Mouse (Mus musculus) cerebral cortex, adult 2 months (tissue): ENCODE data around the gene Stk25.

Experiments used
- WGBS: fragments of 180-500 bp; shearing (Covaris S2); methylation state at CpG from one replicate; pipeline ENCODE4 v1.1.7; 2018; 5-methylcytosine and 5-hydroxymethylcytosine counted together

Gene Stk25

DNA sequence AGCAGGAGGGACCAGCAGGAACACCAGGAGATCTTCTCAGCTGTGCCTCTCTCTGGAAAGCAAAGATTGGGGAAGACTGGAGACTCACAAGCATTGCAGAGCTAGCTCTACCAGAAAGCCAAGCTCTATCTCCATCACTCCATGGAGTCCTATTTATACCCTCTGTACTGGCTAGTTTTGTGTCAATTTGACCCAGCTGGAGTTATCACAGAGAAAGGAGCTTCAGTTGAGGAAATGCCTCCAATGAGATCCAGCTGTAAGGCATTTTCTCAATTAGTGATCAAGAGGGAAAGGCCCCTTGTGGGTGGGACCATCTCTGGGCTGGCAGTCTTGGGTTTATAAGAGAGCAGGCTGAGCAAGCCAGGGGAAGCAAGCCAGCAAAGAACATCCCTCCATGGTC, at the start of gene Stk25:
Gene Stk25, minus strand, starts transcription at position 101 of the 400 bp plus-strand sequence.

DNA sequence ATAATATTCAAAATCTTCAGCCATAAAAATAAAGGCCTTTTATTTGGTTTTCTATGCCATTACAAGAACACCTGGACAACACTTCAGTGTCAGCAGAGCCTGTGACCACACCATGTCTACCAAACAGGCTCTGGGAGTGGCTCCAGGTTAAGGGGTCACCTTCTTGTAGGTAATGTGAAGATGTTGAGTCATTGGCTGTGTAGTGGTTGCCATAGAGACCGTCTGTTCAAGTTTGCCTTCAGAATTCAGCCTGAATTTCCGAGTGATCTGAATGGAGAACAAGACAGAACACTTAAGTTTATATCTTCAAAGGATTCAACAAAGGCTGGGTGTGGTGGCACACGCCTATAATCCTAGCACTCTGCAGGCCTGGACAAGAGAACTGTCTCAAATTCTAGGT, 46.9 kb upstream of the Stk25 start:
- WGBS, result 66% methylated on average over 3 of the region's 3 CpGs

DNA sequence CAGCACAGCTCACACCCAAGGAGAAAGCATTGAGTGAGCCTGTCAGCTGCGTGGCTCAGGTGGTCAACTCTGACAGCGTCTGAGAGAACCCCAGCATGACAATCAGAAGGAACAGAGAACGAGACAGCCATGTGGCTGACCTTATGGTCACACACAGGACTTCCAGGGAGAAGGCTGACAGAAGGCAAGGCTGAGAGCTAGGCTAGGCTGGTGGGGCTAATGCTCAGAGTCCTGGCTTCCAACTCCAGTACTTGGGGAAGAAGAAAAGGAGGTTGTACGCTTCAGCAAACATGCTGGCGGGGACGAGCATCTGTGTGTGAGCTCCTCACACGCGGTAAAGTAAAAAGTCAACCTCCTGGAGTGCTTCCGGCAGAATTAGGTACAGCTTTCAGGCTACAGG, 45.9 kb upstream of the Stk25 start:
- 83% methylated on average over 9 of the region's 9 CpGs for WGBS

DNA sequence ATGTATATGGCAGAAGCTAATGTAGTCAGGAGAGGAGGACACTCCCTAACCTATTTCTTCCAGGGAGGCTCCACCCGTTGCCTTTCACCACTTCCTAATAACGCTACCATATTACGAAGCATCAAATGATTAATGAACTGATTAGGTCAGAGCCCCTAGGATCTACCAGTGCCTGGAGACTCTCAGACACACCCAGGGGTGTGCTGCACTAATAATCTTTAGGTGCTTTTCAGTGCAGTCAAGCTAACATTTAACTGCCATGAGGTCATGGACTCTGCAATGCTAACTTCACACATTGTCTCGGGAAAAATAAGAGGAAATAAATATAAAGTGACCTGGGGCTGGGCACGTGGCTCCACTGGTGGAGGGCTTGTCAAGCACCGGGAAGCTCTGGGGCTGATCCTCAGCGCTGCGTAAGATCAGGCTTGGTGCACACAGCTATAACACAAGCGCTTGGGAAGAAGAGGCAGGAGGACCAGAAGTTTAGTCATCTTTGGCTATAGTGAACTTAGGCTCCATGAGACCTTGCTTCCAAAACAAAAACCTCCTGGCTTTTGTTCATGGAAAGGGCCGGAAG, 45.1 kb upstream of the Stk25 start:
- WGBS, result 90% methylated on average over 10 of the region's 10 CpGs

DNA sequence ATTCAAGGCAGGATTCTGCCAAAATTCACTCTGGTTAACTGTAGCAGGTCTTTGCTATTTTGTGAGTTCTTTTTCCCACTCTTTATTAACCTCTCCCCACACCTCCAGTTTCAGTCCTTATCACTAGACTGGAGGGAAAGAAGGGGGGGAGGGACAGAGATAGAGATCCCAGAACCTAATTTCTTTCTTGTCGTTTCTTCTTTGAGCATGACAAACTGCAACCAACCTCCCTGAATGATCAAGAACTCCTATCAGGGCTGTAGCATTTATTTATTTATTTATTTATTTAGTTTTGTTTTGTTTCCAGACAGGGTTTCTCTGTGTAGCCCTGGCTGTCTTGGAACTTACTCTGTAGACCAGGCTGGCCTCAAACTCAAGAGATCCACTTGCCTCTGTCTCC, 43.6 kb upstream of the Stk25 start:
- 100% methylated on average over 1 of the region's 1 CpGs for WGBS

DNA sequence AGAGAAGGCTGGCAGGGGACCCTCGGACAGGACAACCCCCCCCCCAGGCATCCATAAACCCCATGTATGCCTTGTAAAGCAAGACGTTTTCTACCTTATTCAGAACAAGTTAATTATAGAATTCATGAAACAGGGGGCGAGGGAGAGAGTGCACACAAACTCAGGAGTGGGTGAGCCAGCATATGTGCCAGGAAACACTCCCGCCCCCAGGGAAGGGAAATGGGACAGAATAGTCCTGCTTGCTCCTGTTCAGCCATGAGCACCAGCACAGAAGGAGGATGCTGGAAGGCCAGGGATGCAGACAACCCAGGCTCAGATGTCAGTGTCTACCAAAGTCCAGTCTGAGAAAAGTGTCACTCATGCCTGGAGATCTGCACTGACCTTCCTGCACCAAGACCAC, 40.7 kb upstream of the Stk25 start:
- 41% methylated on average over 4 of the region's 4 CpGs for WGBS

DNA sequence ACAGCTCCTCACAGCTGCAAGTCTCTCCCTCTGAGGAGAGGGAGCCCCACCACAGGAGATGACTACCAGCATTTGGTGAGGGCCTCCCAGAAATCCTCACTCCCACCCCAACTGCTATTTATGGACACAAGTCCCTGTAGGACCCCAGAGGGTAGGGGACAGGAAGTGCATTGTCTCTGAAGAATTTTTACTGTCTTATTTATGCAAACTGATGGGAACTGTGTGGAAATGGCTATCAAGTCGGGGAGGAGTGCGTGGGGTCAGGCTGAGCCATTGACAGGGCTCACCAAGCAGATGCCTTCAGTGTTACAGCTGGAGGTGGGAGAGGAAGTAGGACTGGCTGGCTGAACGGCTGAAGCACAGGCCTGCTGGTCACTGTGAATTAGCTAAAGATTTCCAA, 38.9 kb upstream of the Stk25 start:
- 60% methylated on average over 3 of the region's 3 CpGs for WGBS

DNA sequence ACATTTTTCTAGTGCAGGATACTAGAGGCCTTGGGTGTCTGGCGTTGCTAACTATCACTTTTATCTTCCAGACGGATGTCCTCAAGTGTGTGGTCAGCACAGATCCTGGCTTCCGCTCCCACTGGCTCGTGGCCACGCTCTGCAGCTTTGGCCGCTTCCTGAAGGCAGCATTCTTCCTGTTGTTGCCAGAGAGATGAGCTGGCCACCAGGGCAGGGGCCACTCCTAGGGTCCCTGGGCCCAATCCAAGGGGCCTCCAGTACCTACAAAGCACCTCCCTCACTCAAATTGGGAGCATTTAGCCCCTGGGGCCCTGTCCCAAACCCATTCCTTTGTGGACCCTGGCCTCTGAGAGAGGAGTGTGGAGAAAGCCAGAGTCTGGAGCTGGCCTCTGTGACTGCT, 36.5 kb upstream of the Stk25 start:
- WGBS, result 57% methylated on average over 6 of the region's 6 CpGs

DNA sequence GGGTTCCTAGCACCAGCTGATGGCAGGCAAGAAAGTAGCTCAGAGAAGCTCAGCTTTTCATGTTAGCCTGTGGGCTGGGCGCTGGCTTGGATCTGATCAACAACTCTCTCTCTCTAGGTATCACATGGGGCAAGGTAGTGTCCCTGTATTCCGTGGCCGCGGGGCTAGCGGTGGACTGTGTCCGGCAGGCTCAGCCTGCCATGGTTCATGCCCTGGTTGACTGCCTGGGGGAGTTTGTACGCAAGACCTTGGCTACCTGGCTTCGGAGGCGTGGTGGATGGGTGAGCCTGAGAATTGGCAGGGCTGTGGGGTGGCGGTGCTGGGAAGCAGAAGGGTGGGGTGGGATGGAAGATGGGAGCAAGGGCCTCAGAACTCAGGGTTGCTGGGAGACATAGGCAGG, 35.5 kb upstream of the Stk25 start:
- WGBS, result 98% methylated on average over 10 of the region's 10 CpGs

DNA sequence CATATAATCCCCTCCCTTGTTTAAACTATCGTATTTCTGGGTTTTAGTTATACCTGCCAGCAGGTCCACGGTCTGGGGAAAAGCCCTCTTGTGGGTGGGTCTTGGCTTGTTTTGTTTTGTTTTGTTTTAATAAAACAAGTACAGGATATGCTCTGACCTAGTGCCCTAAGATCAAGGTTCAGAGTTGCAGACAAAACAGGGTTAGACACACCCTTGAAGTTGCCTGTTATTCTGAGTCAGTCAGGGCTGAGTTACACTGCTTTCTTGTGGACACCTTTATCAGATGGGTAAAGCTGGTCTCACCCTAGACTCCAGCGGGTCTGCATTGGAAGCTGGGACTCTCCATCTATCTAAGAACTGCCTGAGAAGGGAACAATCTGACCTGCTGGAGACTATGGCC, 35.0 kb upstream of the Stk25 start:
- WGBS, result 89% methylated on average over 3 of the region's 3 CpGs

DNA sequence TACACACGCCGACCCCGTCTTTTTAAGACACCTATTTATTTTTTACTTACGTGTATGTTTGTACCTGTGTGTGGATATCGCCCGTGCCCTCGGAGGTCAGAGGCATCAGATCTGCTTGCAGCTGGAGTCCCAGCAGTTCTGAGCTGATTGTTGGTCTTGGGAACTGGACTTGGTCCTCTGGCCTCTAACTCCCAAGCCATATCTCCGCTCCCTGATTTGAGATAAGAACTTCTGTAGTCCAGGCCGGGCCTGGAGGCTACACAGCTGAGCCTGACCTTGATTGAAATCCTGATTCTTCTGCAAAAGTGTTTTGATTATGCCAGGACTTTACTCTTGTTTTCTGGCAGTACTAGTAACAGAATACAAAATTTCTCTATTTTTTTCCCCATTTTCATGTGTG, 34.3 kb upstream of the Stk25 start:
- WGBS, result 96% methylated on average over 9 of the region's 9 CpGs

DNA sequence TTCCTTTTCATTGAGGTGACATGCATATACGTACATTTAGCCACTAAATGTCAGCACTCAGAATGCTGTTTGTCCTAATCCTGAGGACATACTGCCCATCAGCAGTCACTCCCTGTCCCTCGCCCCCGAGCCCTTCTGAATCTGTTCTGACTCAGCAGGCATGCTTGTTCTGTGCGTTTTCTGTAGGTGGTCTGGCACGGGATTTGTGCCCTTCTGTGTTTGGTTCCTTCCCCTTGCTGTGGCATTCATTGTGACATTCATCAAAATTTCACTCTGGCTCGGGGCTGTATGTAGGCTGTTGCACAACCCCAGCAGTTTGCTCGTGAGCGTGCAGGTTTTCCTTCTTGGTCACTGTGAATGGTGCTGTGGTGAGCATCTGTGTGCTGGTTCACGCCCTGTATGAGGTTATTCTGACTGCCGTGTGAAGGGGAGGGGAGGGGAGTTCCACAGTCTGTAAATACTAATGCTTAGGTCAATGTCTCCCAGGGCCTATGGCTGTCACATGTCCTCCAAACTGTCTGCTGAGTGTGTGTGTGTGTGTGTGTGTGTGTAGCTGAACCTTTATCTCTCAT, 33.4 kb upstream of the Stk25 start:
- 46% methylated on average over 10 of the region's 10 CpGs for WGBS

DNA sequence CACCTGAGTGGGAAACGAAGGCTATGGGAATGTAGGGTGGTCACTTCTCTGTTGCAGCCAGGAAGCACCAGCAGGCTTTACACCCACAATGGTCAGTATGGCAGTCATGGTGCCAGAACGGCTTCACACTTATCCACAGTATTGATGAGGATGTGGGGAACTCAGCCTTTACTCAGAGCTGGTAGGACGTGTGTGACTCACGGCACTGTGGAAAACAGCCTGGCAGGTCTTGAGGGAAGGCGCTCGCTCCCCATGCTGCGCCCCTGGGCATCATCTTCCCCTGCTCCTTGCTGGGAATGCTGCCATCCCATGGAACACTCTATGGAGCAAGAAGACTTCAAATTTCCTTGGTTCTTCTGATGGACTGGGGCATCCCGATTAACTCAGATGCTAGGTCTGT, 32.6 kb upstream of the Stk25 start:
- WGBS, result 68% methylated on average over 8 of the region's 8 CpGs

DNA sequence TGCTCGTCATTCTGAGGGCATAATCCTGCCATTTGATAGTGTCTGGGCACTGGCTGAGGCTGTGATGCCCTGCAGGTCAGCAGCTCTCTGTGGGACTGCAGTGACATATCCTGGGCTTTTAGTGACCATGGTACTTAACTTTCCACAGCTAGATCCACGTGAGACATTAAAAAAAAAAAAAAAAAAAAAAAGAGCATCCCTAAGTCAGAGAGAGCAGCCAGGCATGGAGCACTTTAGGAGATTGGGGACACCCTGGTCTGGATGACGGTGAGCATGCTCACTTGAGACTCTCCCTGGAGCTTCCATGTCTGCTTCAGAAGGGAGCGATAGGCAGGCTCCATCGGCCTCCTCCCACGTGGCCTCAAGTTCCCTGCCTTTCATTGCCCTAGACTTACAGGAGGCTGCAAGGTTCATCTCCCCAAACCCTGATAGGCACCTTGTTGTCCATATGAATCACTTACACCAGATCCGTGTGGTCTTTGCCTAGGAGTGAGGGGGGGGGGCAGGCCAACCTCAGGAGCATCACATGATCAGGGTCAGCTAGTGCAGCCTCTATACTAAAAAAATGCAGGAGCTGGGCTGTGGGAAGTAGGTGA, 31.5 kb upstream of the Stk25 start:
- WGBS, result 73% methylated on average over 7 of the region's 7 CpGs

DNA sequence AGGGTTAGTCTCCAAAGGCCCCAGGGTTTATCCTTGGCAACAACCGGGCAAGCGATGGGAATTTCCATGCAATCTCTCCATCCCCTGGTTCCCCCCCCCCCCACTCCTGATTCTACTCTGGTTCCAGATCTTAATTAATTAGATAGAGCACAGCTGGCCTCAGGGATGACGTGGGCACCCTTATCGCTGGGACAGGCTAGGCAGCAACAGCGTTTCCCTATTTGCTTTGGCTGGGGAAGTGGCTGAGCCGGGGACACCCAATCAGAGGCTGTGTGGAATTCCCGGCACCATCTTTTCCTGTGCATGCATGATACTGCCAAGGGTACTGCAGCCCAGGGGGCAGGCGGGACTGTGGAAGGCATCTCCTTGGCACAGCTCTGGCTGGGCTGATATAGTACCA, 29.7 kb upstream of the Stk25 start:
- WGBS, result 70% methylated on average over 8 of the region's 8 CpGs

DNA sequence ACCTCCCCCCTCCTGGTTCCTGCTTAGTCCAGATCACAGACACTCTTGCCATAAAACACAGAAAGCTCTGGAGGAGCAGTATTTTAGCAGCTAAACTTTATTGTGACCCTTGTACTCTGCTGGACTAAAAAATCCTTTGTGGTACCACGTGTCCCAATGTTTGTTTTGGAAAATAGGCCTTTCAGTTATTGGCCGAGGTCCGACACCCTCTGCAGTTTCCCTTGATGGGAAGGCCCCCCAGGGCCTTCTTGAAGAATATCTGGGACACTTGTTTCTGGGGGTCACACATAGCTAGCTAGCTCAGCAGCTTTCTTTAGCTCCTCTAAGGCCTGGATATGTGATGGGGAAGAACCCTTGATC, 28.5 kb upstream of the Stk25 start:
- WGBS, result 51% methylated on average over 3 of the region's 3 CpGs

DNA sequence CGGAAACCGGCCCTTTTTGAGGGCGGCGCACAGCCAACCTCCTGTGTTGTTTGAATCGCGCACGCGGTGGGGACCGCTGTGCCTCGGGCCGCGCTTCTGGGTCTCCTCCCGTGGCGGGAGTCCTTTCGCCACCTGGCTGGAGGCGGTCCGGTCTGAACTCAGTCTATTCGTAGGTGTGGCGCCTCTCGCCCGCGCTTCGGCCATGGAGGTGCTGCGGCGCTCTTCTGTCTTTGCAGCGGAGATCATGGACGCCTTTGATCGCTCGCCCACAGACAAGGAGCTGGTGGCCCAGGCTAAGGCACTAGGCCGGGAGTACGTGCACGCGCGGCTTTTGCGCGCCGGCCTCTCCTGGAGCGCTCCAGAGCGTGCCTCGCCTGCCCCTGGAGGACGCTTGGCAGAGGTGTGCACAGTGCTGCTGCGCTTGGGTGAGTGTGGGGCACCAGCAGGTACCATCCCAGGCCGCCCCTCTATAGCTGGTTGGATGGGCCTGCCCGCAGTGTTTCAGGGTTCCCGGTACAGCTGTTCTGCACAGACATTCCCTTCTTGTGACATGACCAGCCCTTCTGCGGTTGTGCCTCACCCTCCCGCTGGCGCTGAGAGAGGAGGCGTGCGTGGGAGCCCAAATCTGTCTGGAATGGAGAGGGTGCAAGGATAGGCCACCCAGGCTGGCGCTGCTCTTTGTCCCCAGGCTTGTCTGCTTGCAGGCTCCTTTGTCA, 27.9 kb upstream of the Stk25 start:
- WGBS, result 2% methylated on average over 51 of the region's 51 CpGs

DNA sequence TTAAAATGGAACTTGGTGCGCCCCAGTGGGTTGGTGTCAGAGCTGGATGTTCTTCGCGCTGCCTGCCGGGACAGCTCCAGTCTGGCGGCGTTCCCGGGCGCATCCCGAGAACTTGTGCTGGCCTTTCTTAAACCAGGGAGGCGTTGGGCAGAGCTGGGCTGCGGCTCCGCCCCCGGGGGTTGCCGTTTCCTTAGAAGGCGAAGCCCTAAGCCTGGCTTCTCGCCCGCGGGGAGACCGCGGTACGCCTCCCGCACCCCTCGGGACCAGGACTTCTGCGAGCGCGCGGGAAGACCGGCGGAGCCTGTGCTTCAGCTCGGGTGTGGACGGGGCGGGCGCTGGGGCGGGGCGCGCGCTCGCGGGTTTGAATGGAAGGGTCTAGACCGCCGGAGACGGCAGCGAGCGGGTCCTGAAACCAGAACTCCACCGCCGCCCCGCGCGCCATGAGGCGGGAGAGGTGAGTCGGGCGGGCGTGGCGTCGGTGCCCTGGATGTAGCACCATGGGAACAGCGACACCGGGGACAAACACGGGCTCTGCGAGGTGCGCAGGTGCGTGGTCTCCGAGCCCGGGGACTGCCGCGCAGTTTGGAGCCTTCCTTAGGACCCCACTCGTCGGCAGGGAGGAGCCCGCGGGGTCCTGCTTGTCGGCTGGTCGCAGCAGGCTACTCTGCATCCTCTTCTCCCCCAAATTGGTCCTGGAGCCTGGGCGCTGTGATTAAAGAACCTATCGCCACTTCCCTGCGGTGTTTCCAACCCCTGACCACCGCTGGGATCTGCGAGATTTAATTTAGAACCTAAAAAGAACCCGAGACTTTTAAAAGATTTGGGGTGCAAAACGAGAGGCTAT, 27.2 kb upstream of the Stk25 start, which contains the start of gene Bok:
Gene Bok, plus strand, starts transcription at position 260 of the 844 bp plus-strand sequence.
- WGBS, result under 1% methylated on average over 78 of the region's 78 CpGs

DNA sequence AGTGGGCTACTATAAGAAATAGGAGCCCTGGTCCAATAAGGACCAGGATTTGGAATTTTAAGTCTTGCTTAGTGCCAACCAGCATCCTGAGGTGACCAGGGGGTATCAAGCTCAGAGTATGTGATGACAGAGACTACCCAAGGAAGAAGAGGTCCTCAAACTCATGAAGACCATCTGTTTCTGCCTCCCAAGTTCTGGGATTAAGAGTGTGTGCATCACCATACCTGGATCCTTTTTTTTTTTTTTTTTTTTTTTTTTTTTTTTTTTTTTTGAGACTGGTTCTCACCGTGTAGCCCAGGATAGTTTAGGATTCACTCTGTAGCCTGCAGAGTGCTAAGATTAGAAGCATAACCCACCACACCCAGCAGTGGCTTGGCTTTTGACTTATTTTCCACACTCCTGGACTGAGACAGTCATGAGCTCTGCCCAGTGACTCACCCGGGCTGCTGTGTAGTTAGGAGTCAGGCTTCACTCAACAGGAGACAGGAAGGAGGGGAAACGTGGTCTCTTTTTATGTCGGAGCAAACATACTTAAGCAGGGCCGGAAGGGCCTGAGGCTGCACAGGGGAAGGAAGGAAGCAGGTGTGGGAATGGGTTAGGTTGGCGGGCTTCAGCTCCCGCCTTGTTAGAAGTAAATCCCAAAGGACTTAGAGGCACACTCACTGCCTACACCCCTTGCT, 21.6 kb upstream of the Stk25 start:
- WGBS, result 71% methylated on average over 7 of the region's 7 CpGs

DNA sequence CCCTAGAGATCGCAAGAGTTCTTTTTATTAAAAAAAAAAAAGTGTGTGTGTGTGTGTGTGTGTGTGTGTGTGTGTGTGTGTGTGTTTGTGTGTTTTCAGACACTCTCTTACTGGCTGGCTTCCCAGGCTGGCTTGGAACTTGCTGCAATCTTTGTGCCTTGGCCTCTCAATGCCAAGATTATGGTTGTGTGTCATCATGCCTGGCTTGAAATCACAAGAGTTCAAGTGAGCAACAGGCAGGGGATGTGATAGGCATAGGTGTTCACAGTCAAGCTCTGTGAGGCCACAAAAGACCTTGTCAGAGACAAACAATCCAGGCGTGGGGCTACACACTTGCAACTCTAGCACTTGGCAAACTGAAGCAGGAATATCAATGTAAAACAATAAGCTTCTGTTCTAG, 19.9 kb upstream of the Stk25 start:
- WGBS, result 41% methylated on average over 2 of the region's 2 CpGs

DNA sequence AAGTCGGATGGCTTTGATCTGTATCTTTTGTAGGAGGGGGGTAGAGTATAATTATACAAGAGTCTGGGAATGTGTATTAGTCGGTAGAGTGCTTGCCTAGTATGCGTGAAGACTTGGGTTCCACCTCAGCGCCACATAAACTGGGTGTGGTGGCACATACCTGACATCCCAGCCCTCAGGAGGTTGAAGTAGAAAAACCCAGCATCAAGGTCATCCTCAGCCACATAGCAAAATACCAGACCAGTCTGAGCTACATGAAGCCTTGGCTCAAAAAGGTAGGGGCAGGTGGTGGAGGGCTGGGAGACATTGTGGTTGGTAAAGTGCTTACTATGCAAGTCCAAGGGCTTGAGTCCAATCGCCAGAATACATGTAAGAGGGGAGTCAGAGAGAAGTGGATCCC, 14.2 kb upstream of the Stk25 start:
- 95% methylated on average over 5 of the region's 5 CpGs for WGBS
